Mouse (Mus musculus): ENCODE data around the gene Pla2g1b.
"Not testable (repeated sequence)": the region's sequence is repeated elsewhere in the genome, so short reads cannot be mapped to it uniquely, and the experiment has no call there.

Gene Pla2g1b

GRCm38 (mm10) chr5:115485489-115486205 lies 19.6 kb downstream of the Pla2g1b start:
- DNase-seq, result no peak

- DNase-seq, result no peak
Measured at GRCm38 (mm10) chr5:115486726-115487125, 20.7 kb downstream of the Pla2g1b start.

DNA sequence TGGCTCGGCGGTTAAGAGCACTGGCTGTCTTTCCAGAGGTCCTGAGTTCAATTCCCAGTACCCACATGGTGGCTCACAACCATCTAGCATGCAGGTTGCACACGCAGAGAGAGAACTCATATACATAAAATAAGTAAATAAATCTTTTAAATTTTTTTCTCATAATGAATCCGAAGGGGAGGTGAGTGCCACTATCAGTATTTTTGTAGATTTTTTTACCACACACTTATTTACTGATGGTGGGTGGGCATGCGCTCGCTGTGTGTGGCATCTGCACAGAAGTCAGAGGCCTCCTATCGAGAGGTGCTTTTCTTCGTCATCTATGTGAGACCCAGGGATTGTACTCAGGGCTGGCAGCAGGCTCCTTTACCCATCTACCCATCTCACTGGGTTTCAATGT lies 21.3 kb downstream of the Pla2g1b start:
- no peak for DNase-seq

DNA sequence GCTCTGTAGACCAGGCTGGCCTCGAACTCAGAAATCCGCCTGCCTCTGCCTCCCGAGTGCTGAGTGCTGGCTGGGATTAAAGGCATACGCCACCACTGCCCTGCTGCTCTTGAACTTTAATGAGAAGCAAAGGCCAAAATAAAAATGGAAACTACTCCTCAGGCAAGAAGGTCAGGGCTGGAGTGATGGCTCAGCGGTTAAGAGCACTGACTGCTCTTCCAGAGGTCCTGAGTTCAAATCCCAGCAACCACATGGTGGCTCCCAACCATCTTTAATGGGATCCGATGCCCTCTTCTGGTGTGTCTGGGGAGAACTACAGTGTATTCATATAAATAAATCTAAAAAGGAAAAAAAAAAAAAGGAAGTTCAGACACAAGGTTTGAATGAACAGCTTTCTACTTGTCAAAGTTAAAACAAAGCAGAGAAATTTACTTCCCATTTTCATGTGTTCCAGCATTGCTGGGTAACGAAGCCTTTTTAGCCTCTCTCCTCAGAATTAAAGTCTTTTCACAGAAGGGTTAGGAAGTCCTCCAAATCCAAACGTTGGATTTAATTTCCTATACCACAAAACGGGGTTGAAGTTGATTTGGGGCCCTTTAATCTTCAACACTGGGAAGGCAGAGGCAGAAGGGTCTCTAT lies 22.0 kb downstream of the Pla2g1b start:
- DNase-seq, result no peak

DNA sequence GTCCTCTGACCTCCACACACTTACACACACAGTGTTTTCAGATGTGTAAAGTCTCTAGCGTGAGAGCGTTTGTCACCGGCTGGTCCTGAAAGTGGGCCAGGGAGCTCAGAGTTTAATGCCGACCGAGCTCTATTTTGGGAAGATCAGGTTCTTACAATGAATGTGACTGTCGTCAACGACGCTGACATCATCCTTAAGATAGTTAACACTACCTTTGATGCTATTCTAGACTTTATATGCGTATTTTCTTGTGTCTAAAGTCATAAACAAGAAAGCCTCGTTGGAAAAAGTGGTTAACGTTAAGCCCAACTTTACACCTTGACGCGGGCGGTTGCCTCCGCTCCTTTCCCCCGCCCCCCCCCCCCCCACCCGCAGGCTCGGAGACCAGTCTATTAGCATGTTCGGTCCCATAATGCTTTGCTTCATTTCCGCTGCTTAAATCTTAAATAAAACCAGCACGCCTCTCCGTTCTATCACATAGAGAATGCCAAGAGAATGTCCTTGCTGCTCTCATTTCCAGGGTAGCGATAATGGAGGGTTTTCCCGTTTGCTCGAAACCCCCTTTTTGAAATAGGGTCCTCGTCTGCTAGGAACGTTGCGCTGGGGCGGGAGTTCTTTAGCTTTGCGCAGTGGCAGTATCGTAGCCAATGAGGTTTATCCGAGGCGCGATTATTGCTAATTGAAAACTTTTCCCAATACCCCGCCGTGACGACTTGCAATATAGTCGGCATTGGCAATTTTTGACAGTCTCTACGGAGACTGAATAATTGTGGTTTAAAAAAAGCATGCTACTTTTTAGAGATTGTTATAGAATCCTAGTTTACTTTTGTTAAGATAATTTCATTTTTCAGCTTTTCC lies 23.0 kb downstream of the Pla2g1b start:
- peak; percentile 94 for DNase-seq

GRCm38 (mm10) chr5:115489699-115490637 lies 23.9 kb downstream of the Pla2g1b start:
- peak; percentile 92 for DNase-seq

DNA sequence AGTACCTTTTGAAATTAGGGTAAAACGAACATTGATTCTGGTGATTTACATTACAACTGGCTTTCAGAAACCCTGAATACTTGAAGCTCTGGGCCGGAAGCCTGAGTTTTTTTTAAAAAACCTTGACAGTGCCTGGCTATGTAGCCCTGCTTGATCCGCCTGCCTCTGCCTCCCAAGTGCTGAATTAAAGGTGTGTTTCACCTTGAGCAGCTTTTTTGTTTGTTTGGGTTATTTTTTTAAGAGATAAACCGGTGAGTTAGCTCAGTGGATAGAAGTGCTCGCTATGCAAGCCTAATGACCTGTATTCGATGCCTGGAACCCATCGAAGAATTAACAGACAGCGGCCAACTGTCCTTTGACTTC lies 24.6 kb downstream of the Pla2g1b start:
- no peak for DNase-seq

DNA sequence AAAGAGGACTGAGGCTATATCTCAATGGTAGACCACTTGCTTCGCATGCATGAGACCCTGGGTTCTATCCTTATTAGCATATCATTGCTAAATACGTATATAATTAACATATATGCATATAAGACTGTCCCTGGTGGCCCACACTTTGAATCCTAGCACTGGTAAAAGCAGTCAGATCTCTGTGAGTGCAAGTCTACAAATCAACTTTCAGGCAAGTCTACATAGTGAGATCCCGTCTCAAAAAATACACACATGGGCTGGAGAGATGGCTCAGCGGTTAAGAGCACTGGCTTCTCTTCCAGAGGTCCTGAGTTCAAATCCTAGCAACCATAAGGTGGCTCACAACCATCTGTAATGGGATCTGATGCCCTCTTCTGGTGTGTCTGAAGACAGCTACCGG lies 25.0 kb downstream of the Pla2g1b start:
- DNase-seq, result no peak

- peak; percentile 64 for DNase-seq
Measured at GRCm38 (mm10) chr5:115491771-115492322, 25.8 kb downstream of the Pla2g1b start.

DNA sequence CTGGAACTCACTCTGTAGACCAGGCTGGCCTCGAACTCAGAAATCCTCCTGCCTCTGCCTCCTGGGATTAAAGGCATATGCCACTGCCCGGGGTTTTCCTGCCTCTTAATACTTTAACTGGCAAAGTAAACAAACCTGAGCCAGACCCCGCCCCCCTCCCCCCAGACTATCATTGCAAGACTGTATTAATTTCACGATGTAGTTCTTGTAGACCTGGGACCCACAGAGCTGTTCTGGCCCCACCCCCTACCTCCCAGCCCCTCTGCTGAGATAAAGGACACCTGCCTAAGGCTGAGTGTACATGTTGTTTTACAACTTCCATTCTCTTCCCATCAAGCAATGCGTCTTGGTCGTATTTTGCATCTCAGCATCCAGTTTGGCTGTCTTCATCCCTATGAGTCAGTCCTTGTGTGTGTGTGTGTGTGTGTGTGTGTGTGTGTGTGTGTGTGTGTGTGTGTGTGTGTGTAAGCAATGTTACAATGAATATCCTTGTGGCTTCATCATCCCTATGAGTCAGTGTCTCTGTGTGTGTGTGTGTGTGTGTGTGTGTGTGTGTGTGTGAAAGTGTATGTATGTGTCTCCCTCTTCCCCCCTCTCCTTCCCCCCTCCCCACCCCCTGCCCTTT lies 26.8 kb downstream of the Pla2g1b start:
- no peak for DNase-seq

DNA sequence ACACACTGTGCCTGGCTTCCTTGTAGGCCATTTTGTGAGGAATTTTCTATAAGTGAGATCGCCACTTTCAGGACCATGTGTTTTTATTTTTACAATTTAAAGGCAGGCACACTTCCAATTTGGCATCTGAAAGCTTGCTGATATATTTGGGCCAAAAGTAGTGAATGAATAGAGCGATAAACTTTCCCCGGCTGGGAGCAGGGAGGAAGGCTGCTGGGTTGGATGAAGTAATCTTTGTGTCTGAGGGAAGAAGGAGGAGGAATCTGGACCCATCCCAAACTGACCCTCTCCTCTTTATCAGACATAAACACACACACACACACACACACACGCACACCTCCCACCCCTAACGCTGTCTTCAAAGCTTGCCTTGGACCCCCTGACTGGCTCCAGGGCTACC lies 27.4 kb downstream of the Pla2g1b start:
- DNase-seq, result no peak

- not testable (repeated sequence) for DNase-seq
Measured at GRCm38 (mm10) chr5:115495618-115496017, 29.6 kb downstream of the Pla2g1b start.

- DNase-seq, result no peak
Measured at GRCm38 (mm10) chr5:115497033-115497432, 31.0 kb downstream of the Pla2g1b start.

GRCm38 (mm10) chr5:115498307-115499240 lies 32.5 kb downstream of the Pla2g1b start:
- DNase-seq, result no peak

DNA sequence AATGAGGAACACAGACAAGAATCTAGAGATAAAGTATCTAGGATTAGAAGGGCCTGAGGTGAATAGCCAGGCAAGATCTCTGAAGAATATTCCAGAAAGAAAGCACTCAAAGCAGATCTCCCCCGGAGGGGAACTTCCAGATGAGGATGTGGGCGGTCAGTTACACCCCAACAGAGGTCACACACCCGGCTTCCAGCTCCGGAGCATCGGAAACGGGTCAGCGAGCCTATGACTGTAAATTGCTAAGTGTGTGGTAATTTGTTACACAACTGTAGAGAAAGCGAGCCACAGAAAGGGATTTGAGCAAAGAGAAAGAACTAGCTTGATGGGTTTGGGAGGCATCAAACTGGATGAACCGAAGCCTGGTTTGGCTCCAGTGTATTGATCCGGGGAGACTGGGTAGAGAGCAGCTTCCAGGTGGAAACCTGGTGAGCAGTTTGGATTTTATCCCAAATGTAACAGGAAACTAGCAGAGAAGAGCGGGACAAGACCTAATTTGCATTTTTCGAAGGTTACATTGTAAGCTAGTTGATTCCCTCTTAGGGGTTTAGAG lies 34.4 kb downstream of the Pla2g1b start:
- DNase-seq, result no peak

GRCm38 (mm10) chr5:115503035-115503434 lies 37.0 kb downstream of the Pla2g1b start:
- no peak for DNase-seq

DNA sequence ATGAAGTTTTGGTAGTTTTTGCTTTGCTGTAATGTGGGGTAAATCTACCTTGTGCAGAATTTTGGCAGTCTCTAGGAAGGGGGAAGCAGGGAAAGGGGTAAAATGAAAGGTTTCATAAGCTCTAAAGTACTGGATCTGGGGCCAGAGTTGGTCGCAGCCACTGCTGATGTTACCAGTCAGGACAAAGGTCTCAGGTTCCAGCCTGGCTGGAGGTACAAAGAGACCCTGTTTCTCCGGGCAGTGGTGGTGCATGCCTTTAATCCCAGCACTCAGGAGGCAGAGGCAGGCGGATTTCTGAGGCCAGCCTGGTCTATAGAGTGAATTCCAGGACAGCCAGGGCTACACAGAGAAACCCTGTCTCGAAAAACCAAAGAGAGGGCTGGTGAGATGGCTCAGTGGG lies 39.6 kb downstream of the Pla2g1b start:
- DNase-seq, result not testable (repeated sequence)

DNA sequence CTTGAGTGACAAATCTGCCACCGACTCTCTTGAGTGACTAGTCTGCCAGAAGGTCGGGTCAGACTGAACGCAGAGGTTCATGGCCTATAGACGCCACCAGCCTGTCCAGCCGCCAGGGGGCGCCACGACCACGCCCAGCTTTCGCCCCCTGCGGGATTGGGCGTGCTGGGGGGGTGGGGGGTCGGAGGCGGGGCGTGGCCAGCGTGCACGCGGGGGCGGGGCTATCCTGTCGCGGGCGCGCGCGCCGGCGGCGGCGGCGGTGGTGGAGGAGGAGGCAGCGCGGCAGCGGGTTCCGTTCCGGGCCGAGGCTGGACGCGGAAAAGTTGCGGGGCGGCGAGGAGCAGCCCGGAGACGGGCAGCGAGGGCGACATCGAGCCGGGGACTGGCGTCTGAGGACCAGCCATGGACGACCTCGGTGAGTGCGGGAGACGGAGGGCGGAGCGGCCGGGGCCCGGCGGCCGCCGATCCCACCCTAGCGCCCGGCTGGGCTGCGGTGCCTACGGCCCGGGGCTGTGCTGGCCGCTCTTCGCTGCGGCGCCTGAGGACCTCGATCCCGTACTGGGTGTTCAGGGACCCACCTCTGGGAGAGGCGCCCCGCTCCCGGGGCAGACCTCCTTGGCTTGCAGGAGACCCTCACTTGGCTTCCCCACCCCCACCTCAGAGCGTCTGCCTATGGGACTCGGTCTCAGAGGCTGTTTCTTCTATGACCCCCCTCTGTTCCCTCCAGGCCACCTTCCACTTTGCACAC lies 40.6 kb downstream of the Pla2g1b start, which contains the start of gene Pxn:
TSS of gene Pxn (plus strand) at position 223 of the 748 bp plus-strand sequence.
- DNase-seq, result peak; percentile 94

GRCm38 (mm10) chr5:115507267-115507980 lies 41.4 kb downstream of the Pla2g1b start:
- no peak for DNase-seq
